Mouse (Mus musculus) left cerebral cortex, adult 2 months (tissue): Measurements from ENCODE around the gene Gm5868. TPM values are rescaled to one million over a fixed set of nuclear protein-coding genes. Genes with fewer than 3 reads are reported as not detected.
"Not testable (repeated sequence)": the region's sequence is repeated elsewhere in the genome, so short reads cannot be mapped to it uniquely, and the experiment has no call there.

ENCODE experiments used
- DNase-seq, 2 experiments: peaks; one replicate each; pipeline ENCODE4 v3.0.0; 2021 to 2022; ENCODE audit warnings: low spot score in 2 of 2, mixed read lengths in 1 of 2; ENCODE audit errors: extremely low spot score in 1 of 2
- H3K27ac ChIP-seq: fragments of 200-600 bp; 2 replicates; pipeline ENCODE4 v1.8.1; 2022
- H3K4me3 ChIP-seq: fragments of 200-600 bp; 2 replicates; pipeline ENCODE4 v1.8.1; 2022
- CTCF ChIP-seq: fragments of 200-600 bp; IDR thresholded peaks from 2 replicates; pipeline ENCODE4 v1.8.1; 2022; ENCODE audit warnings: antibody characterized with exemption, mild to moderate bottlenecking, moderate library complexity
- intact Hi-C: fragments of 180-260 bp; cut with DNase I; formaldehyde crosslinking; loops from one replicate; pipeline ENCODE4 v1.15.1; 2025
- total RNA-seq, 2 experiments: library from RNA; stranded (reverse); gene quantifications; 2 replicates each; pipeline ENCODE4 v1.2.3; 2021

The Gm5868 gene
- total RNA-seq, 2 experiments from 2014 or later: 0.42 TPM; not detected in 1

- H3K4me3 ChIP-seq: no peak overlapping the region
- TF ChIP-seq CTCF: no peak
- intact Hi-C loops: no loop called here
- H3K27ac ChIP-seq: no peak overlapping the region
- no peak for DNase-seq
Measured at GRCm38 (mm10) chr5:72565621-72566020, 21.7 kb downstream of the Gm5868 start.

- intact Hi-C loops, H3K27ac ChIP-seq, H3K4me3 ChIP-seq, DNase-seq: not testable (repeated sequence)
Measured at GRCm38 (mm10) chr5:72563183-72563582, 24.2 kb downstream of the Gm5868 start.

GRCm38 (mm10) chr5:72560976-72561628, 26.2 kb downstream of the Gm5868 start:
- Histone ChIP-seq H3K4me3 (no peak overlapping the region), H3K27ac (no peak overlapping the region)
- TF ChIP-seq CTCF: no peak
- intact Hi-C loops: no loop called here
- no peak for DNase-seq

- DNase-seq: peak; percentile 95 to 97
- no peak for TF ChIP-seq CTCF
- Histone ChIP-seq H3K4me3 (peak within 1 kb of the TSS; percentile 94), H3K27ac (peak within 1 kb of the TSS; percentile 69)
- intact Hi-C loops: loop anchor here (5.0 to 10.0 kb wide), 4 partner anchors 153 to 395 kb away; partner anchors contain the start of genes Commd8 and Slain2
Measured at GRCm38 (mm10) chr5:72559544-72560049, 27.8 kb downstream of the Gm5868 start, which contains the start of gene Nfxl1. Gene Nfxl1, minus strand, starts transcription at chr5:72559684.

DNA sequence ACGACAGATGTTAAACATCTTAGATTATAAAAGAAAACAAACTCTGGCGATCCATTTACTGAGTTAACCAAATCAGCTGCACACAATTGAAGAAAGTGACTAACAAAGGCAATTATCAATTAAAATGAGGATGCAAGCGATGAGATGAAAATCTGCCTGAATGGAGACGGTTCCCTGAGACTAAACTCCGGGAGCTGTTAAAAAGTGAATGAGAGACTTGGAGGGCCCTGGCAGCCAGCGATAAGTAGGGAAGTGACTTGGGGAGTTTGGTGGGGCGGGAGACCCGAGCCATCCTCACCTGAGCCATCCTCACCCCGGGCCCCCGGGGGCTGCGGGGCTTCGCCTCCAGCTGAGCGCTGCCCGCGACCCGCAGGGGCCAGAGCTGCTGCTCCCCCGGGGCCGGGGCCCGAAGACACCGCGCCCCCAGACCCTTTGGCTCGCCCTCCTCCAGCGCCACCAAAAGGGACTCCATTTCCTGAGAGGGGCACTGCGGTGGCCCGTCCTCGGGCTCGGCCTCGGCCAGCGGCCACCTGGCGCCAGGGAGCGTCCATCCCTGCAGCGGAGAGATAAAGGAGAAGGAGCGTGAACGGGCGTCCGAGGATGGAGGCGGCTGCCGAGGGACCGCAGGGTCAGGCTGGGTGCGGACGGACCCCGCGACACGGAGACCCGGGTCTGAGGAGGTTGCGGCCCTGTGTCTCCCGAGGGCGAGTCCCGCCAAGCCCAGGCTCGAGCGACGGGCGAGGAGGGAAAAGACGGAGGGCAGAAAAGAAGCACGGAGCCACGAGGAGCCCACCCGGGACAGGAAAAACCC, 28.4 kb downstream of the Gm5868 start:
- intact Hi-C loops: loop anchor here (5.0 to 10.0 kb wide), 4 partner anchors 153 to 394 kb away; partner anchors contain the start of genes Commd8 and Slain2
- peak overlapping the region; percentile 69 for H3K27ac ChIP-seq

DNA sequence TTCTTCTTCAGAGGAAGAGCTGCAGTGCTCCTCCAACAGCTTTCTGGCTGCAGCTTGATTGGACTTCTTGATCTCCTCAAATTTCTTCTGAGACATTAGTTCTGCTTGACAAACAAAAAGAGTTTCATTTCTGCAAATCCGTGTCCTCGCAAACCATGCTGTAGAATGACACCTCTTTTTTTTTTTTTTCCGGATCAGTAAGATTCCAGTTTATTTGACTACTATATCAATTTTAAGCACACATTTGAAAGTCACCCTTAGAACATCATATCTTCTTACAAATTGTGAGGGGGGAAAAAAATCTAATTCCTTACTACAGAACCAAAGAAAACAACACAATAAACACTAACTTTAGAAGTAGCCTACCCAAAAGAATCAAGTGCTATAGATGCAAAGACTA, 31.1 kb downstream of the Gm5868 start:
- intact Hi-C loops: loop anchor here (5.0 to 10.0 kb wide), 4 partner anchors 156 to 391 kb away; partner anchors contain the start of genes Commd8 and Slain2
- DNase-seq: no peak
- Histone ChIP-seq H3K4me3 (no peak overlapping the region), H3K27ac (no peak overlapping the region)
- no peak for TF ChIP-seq CTCF

More for the DNA sequence above, 28.4 kb downstream of the Gm5868 start:
- no peak for TF ChIP-seq CTCF
- DNase-seq: peak in 1 of 2 experiments; percentile 51
- H3K4me3 ChIP-seq: peak overlapping the region; percentile 94

DNA sequence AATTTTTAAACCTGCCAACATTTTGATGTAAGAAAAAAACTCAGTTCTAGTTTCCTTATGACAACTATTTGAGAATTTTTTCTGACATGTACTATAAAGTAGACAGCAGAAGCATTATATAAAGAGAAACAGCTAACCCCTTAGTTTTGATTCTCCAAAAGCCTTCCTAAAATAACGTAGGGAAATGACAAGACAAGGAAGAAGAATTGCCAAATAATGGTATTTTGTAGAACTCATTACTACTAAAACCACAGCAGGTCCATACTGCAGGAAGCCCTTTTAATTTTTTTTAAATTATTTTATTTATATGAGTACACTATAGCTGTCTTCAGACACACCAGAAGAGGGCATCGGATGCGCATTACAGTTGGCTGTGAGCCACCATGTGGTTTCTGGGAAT, 36.1 kb downstream of the Gm5868 start:
- Histone ChIP-seq H3K4me3 (no peak overlapping the region), H3K27ac (no peak overlapping the region)
- no peak; the same call in 1 of the 2 replicates for TF ChIP-seq CTCF
- intact Hi-C loops: loop anchor here (10.0 kb wide), 2 partner anchors 364 to 386 kb away; partner anchors contain the start of genes Commd8 and Slain2
- DNase-seq: no peak

Other genes starting within 250 kb of the Gm5868 start
- under 1 TPM; 0.18 to 0.26 TPM for gene Corin, start 83.1 kb downstream of the Gm5868 start, total RNA-seq
- 10 to 100 TPM; 14.8 to 16.7 TPM for gene Nfxl1, start 27.9 kb downstream of the Gm5868 start, total RNA-seq
- under 1 TPM in 1 of 2 experiments, not detected in 1; 0.33 TPM for gene Zar1, start 6.3 kb downstream of the Gm5868 start, total RNA-seq
- not detected for gene Cnga1, start 56.7 kb upstream of the Gm5868 start, total RNA-seq
- gene Nipal1, start 60.2 kb upstream of the Gm5868 start, total RNA-seq: not detected
- gene Txk, start 165.2 kb upstream of the Gm5868 start, total RNA-seq: under 1 TPM; 0.26 to 0.66 TPM